Mouse (Mus musculus): ENCODE data around the gene Dbn1. TPM values are rescaled to one million over a fixed set of nuclear protein-coding genes. Genes with fewer than 3 reads are reported as not detected.
A peak's percentile ranks its signal among the peaks of the same experiment; 100 is the strongest.

Gene Dbn1
- polyA plus RNA-seq, 1 experiment from 2014 or later = 372 TPM

- Histone ChIP-seq H3K27ac (ENCODE audit: low read depth, low read length) (peak overlapping the region; percentile 97), H3K9ac (ENCODE audit: low read length) (peak overlapping the region; percentile 100), H3K4me3 (ENCODE audit: low read depth, low read length) (peak overlapping the region; percentile 99), H3K36me3 (ENCODE audit: control insufficient read depth, insufficient read depth, low read length) (peaks cover 11% of the 10 kb centered on the region), H3K9me3 (ENCODE audit: control insufficient read depth, low read length) (no peaks in the 10 kb centered on the region), H3K4me2 (ENCODE audit: low read depth) (peak overlapping the region; percentile 88), H3K4me1 (ENCODE audit: control insufficient read depth, insufficient read depth, low read length) (peaks cover 45% of the 10 kb centered on the region), H3K27me3 (ENCODE audit: control insufficient read depth, insufficient read depth, low read length) (no peaks in the 10 kb centered on the region)
- DNase-seq (ENCODE audit: low spot score) (no peak), ATAC-seq (ENCODE audit: insufficient read depth, low FRiP score, low TSS enrichment) (no peak)
- 35% methylated on average over 14 of the region's 14 CpGs for WGBS
Observed at GRCm38 (mm10) chr13:55486029-55486794, 1.7 kb downstream of the Dbn1 start.

- Histone ChIP-seq H3K36me3 (ENCODE audit: control insufficient read depth, insufficient read depth, low read length) (peaks cover 22% of the 10 kb centered on the region), H3K27ac (ENCODE audit: low read depth, low read length) (peak overlapping the region; percentile 64; the same call in 1 of the 2 replicates), H3K27me3 (ENCODE audit: control insufficient read depth, insufficient read depth, low read length) (no peaks in the 10 kb centered on the region), H3K4me1 (ENCODE audit: control insufficient read depth, insufficient read depth, low read length) (peaks cover 45% of the 10 kb centered on the region), H3K4me3 (ENCODE audit: low read depth, low read length) (peak overlapping the region; percentile 99), H3K9ac (ENCODE audit: low read length) (peak overlapping the region; percentile 51), H3K4me2 (ENCODE audit: low read depth) (peak overlapping the region; percentile 88), H3K9me3 (ENCODE audit: control insufficient read depth, low read length) (no peaks in the 10 kb centered on the region)
- ATAC-seq (ENCODE audit: insufficient read depth, low FRiP score, low TSS enrichment) = no peak
- 19% methylated on average over 7 of the region's 7 CpGs for WGBS
- DNase-seq (ENCODE audit: low spot score) = peak; percentile 42
Observed at GRCm38 (mm10) chr13:55484520-55485088, 3.3 kb downstream of the Dbn1 start.

- no peaks in the 10 kb centered on the region for H3K27me3 ChIP-seq (ENCODE audit: control insufficient read depth, insufficient read depth, low read length)
- ATAC-seq (ENCODE audit: insufficient read depth, low FRiP score, low TSS enrichment) (peak; percentile 72), DNase-seq (ENCODE audit: low spot score) (peak; percentile 85)
- peaks cover 22% of the 10 kb centered on the region for H3K36me3 ChIP-seq (ENCODE audit: control insufficient read depth, insufficient read depth, low read length)
- WGBS = 35% methylated on average over 15 of the region's 15 CpGs
- peaks cover 45% of the 10 kb centered on the region for H3K4me1 ChIP-seq (ENCODE audit: control insufficient read depth, insufficient read depth, low read length)
- H3K4me2 ChIP-seq (ENCODE audit: low read depth) = peak overlapping the region; percentile 88
- H3K27ac ChIP-seq (ENCODE audit: low read depth, low read length) = no peak overlapping the region
- no peaks in the 10 kb centered on the region for H3K9me3 ChIP-seq (ENCODE audit: control insufficient read depth, low read length)
- peak overlapping the region; percentile 4; the same call in 1 of the 2 replicates for H3K4me3 ChIP-seq (ENCODE audit: low read depth, low read length)
- H3K9ac ChIP-seq (ENCODE audit: low read length) = peak overlapping the region; percentile 9; the same call in 1 of the 2 replicates
Observed at GRCm38 (mm10) chr13:55483593-55483992, 4.3 kb downstream of the Dbn1 start.

- Histone ChIP-seq H3K36me3 (ENCODE audit: control insufficient read depth, insufficient read depth, low read length) (peaks cover 25% of the 10 kb centered on the region), H3K9ac (ENCODE audit: low read length) (no peak overlapping the region), H3K27ac (ENCODE audit: low read depth, low read length) (no peak overlapping the region), H3K27me3 (ENCODE audit: control insufficient read depth, insufficient read depth, low read length) (no peaks in the 10 kb centered on the region), H3K4me1 (ENCODE audit: control insufficient read depth, insufficient read depth, low read length) (peaks cover 42% of the 10 kb centered on the region), H3K4me2 (ENCODE audit: low read depth) (peak overlapping the region; percentile 88), H3K4me3 (ENCODE audit: low read depth, low read length) (no peak overlapping the region), H3K9me3 (ENCODE audit: control insufficient read depth, low read length) (no peaks in the 10 kb centered on the region)
- whole genome bisulfite sequencing = 45% methylated on average over 9 of the region's 9 CpGs
- ATAC-seq (ENCODE audit: insufficient read depth, low FRiP score, low TSS enrichment) (no peak), DNase-seq (ENCODE audit: low spot score) (no peak)
Observed at GRCm38 (mm10) chr13:55483071-55483470, 4.8 kb downstream of the Dbn1 start.

- Histone ChIP-seq H3K9ac (ENCODE audit: low read length) (no peak overlapping the region), H3K36me3 (ENCODE audit: control insufficient read depth, insufficient read depth, low read length) (peaks cover 25% of the 10 kb centered on the region), H3K4me1 (ENCODE audit: control insufficient read depth, insufficient read depth, low read length) (peaks cover 40% of the 10 kb centered on the region), H3K9me3 (ENCODE audit: control insufficient read depth, low read length) (no peaks in the 10 kb centered on the region), H3K27ac (ENCODE audit: low read depth, low read length) (no peak overlapping the region), H3K27me3 (ENCODE audit: control insufficient read depth, insufficient read depth, low read length) (no peaks in the 10 kb centered on the region), H3K4me3 (ENCODE audit: low read depth, low read length) (no peak overlapping the region), H3K4me2 (ENCODE audit: low read depth) (no peak overlapping the region)
- WGBS = 85% methylated on average over 7 of the region's 7 CpGs
- ATAC-seq (ENCODE audit: insufficient read depth, low FRiP score, low TSS enrichment) (no peak), DNase-seq (ENCODE audit: low spot score) (no peak)
Observed at GRCm38 (mm10) chr13:55482542-55482941, 5.4 kb downstream of the Dbn1 start.

- DNase-seq (ENCODE audit: low spot score) (no peak), ATAC-seq (ENCODE audit: insufficient read depth, low FRiP score, low TSS enrichment) (no peak)
- H3K9ac ChIP-seq (ENCODE audit: low read length) = no peak overlapping the region
- H3K4me1 ChIP-seq (ENCODE audit: control insufficient read depth, insufficient read depth, low read length) = peaks cover 27% of the 10 kb centered on the region
- H3K27me3 ChIP-seq (ENCODE audit: control insufficient read depth, insufficient read depth, low read length) = no peaks in the 10 kb centered on the region
- peaks cover 42% of the 10 kb centered on the region for H3K36me3 ChIP-seq (ENCODE audit: control insufficient read depth, insufficient read depth, low read length)
- H3K4me3 ChIP-seq (ENCODE audit: low read depth, low read length) = no peak overlapping the region
- H3K9me3 ChIP-seq (ENCODE audit: control insufficient read depth, low read length) = no peaks in the 10 kb centered on the region
- no peak overlapping the region for H3K27ac ChIP-seq (ENCODE audit: low read depth, low read length)
- H3K4me2 ChIP-seq (ENCODE audit: low read depth) = no peak overlapping the region
Observed at GRCm38 (mm10) chr13:55479929-55480328, 8.0 kb downstream of the Dbn1 start.

- H3K36me3 ChIP-seq (ENCODE audit: control insufficient read depth, insufficient read depth, low read length) = peaks cover 45% of the 10 kb centered on the region
- WGBS = 85% methylated on average over 7 of the region's 7 CpGs
Observed at GRCm38 (mm10) chr13:55479008-55479407, 8.9 kb downstream of the Dbn1 start.

DNA sequence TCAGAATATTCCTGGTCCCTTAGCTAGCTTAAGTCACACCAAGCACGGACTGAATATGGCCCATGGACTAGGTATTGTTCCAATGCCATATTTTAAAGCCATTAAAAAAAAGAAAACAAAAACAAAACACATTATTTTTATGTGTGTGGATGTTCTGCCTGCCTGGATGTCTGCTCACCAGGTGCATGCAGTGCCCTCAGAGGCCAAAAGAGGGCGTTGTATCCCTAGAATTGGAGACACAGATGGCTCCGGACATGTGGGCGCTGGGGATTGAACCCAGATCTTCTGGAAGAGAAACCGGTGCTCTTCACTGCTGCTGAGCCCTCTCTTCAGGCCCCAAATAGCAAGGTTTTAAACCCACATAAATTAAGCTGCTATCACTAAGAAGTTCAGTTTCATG lies 9.9 kb downstream of the Dbn1 start:
- Histone ChIP-seq H3K9ac (ENCODE audit: low read length) (no peak overlapping the region), H3K4me3 (ENCODE audit: low read depth, low read length) (no peak overlapping the region), H3K27ac (ENCODE audit: low read depth, low read length) (no peak overlapping the region), H3K27me3 (ENCODE audit: control insufficient read depth, insufficient read depth, low read length) (no peaks in the 10 kb centered on the region), H3K4me2 (ENCODE audit: low read depth) (no peak overlapping the region), H3K9me3 (ENCODE audit: control insufficient read depth, low read length) (no peaks in the 10 kb centered on the region), H3K36me3 (ENCODE audit: control insufficient read depth, insufficient read depth, low read length) (peaks cover 45% of the 10 kb centered on the region), H3K4me1 (ENCODE audit: control insufficient read depth, insufficient read depth, low read length) (peaks cover 23% of the 10 kb centered on the region)
- 56% methylated on average over 5 of the region's 5 CpGs for WGBS
- ATAC-seq (ENCODE audit: insufficient read depth, low FRiP score, low TSS enrichment) (no peak), DNase-seq (ENCODE audit: low spot score) (peak; percentile 49)

More at GRCm38 (mm10) chr13:55479008-55479407, 8.9 kb downstream of the Dbn1 start:
- H3K4me1 ChIP-seq (ENCODE audit: control insufficient read depth, insufficient read depth, low read length) = peaks cover 23% of the 10 kb centered on the region
- H3K4me2 ChIP-seq (ENCODE audit: low read depth) = no peak overlapping the region
- H3K27ac ChIP-seq (ENCODE audit: low read depth, low read length) = no peak overlapping the region
- H3K9me3 ChIP-seq (ENCODE audit: control insufficient read depth, low read length) = no peaks in the 10 kb centered on the region
- DNase-seq (ENCODE audit: low spot score) (no peak), ATAC-seq (ENCODE audit: insufficient read depth, low FRiP score, low TSS enrichment) (no peak)
- no peak overlapping the region for H3K9ac ChIP-seq (ENCODE audit: low read length)
- H3K4me3 ChIP-seq (ENCODE audit: low read depth, low read length) = no peak overlapping the region
- no peaks in the 10 kb centered on the region for H3K27me3 ChIP-seq (ENCODE audit: control insufficient read depth, insufficient read depth, low read length)

GRCm38 (mm10) chr13:55477492-55477891 lies 10.4 kb downstream of the Dbn1 start:
- Histone ChIP-seq H3K9ac (ENCODE audit: low read length) (no peak overlapping the region), H3K27me3 (ENCODE audit: control insufficient read depth, insufficient read depth, low read length) (no peaks in the 10 kb centered on the region), H3K36me3 (ENCODE audit: control insufficient read depth, insufficient read depth, low read length) (peaks cover 45% of the 10 kb centered on the region), H3K27ac (ENCODE audit: low read depth, low read length) (no peak overlapping the region), H3K4me3 (ENCODE audit: low read depth, low read length) (no peak overlapping the region), H3K9me3 (ENCODE audit: control insufficient read depth, low read length) (no peaks in the 10 kb centered on the region), H3K4me1 (ENCODE audit: control insufficient read depth, insufficient read depth, low read length) (peaks cover 24% of the 10 kb centered on the region), H3K4me2 (ENCODE audit: low read depth) (no peak overlapping the region)
- DNase-seq (ENCODE audit: low spot score) (no peak), ATAC-seq (ENCODE audit: insufficient read depth, low FRiP score, low TSS enrichment) (no peak)
- 75% methylated on average over 16 of the region's 16 CpGs for WGBS

Data from neural tube, embryonic 11.5 days (tissue).